Mouse (Mus musculus) kidney, adult 2 months (tissue): Measurements from ENCODE around the gene Tmtc1. TPM values are rescaled to one million over a fixed set of nuclear protein-coding genes. Genes with fewer than 3 reads are reported as not detected.

Source experiments
- DNase-seq: peaks from one replicate; pipeline ENCODE4 v3.0.0; 2021
- H3K27ac ChIP-seq: fragments of 200-500 bp; 2 replicates; pipeline ENCODE4 v1.5.1; 2012; ENCODE audit warnings: low read depth, low read length, control low read depth, inconsistent platforms; ENCODE audit not compliant: insufficient read depth
- H3K27me3 ChIP-seq: fragments of 200-500 bp; replicated peaks from 2 replicates; pipeline ENCODE4 v1.6.1; 2012; ENCODE audit warnings: mild to moderate bottlenecking, moderate library complexity, low read length, inconsistent platforms; ENCODE audit not compliant: control insufficient read depth, insufficient read depth
- H3K36me3 ChIP-seq: fragments of 200-500 bp; 2 replicates; pipeline ENCODE4 v1.6.1; 2012; ENCODE audit warnings: mild to moderate bottlenecking, moderate library complexity, low read length, inconsistent platforms; ENCODE audit not compliant: control insufficient read depth, insufficient read depth
- H3K4me1 ChIP-seq: fragments of 200-500 bp; 2 replicates; pipeline ENCODE4 v1.6.1; 2011; ENCODE audit warnings: low read length; ENCODE audit not compliant: control insufficient read depth, insufficient read depth
- H3K4me3 ChIP-seq: fragments of 200-500 bp; 2 replicates; pipeline ENCODE4 v1.5.1; 2011; ENCODE audit warnings: mild to moderate bottlenecking, low read depth, low read length, control low read depth; ENCODE audit not compliant: insufficient read depth
- CTCF ChIP-seq: fragments of 200-500 bp; conservative IDR thresholded peaks from 2 replicates; pipeline ENCODE4 v1.5.1; 2011; ENCODE audit warnings: low read depth, mild to moderate bottlenecking, control low read depth, low read length, moderate library complexity, mixed read lengths; ENCODE audit not compliant: insufficient read depth, insufficient read length
- POLR2A ChIP-seq: fragments of 200-500 bp; IDR thresholded peaks from one replicate; pipeline ENCODE4 v1.6.1; 2011; ENCODE audit warnings: low read depth, low read length, control low read depth
- WGBS: fragments of 180-500 bp; shearing (Covaris S2); methylation state at CpG from one replicate; pipeline ENCODE4 v1.1.7; 2018; 5-methylcytosine and 5-hydroxymethylcytosine counted together
- polyA plus RNA-seq: library from polyadenylated mRNA; depleted of rRNA; stranded (reverse); fragments of >200 nt; gene quantifications from 2 replicates; pipeline ENCODE4 v1.2.3, GENCODE M21; 2012

Tmtc1 gene
- polyA plus RNA-seq, 1 experiment: 11.0 TPM

DNA sequence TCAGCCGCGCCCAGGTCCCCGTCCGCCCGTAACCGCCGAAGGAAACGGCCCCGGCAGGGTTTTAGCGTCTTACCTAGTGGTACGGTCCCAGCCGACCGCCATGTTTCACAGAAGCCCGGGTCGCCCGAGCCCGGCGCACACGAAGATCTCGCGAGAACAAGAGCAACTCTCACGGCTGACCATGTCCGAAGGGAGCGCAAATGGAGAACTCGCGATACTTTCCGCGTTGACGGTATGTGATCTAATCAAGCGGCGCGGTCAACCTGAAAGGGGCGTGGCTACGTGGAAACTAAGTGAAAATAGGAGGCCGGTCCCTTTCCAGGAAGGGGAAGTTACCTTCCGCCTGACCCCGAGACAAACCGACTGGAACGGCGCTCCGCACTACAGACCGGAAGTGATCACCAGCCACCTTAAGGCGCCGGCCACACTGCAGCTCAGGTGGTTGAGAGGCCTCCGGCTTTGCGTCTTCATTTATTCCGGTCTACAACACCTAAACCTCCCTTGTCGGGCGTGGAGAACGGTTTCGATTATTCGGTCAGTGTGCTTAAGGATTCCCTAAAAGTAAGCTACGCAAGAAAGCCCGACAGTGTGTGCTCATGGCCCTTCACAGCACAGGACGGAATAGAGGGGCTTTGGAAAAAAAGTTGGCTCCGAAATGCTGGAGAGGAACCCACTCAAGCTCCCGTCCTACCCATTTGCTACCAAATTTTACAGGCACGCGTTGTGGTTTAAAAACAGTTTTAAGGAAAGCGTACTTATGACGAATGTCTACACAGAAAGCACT, 232.1 kb downstream of the Tmtc1 start, which contains the start of gene Ergic2:
Gene Ergic2 (minus strand): TSS at position 478 of the 784 bp plus-strand sequence.
- 0 out of 2 replicates have a peak, but pooled peaks cover 2% of the 10 kb centered on the region for H3K36me3 ChIP-seq
- peak within 1 kb of the TSS; percentile 88 for H3K27ac ChIP-seq
- TF ChIP-seq CTCF (no peak), POLR2A (peak; percentile 50)
- peak within 1 kb of the TSS; percentile 93 for H3K4me3 ChIP-seq
- H3K4me1 ChIP-seq: peaks cover 3% of the 10 kb centered on the region
- DNase-seq: peak; percentile 100
- H3K27me3 ChIP-seq: no peaks in the 10 kb centered on the region
- WGBS: under 1% methylated on average over 61 of the region's 61 CpGs

GRCm38 (mm10) chr6:148211391-148211876, 232.8 kb downstream of the Tmtc1 start:
- no peaks in the 10 kb centered on the region for H3K27me3 ChIP-seq
- peak overlapping the region; percentile 93 for H3K4me3 ChIP-seq
- WGBS: under 1% methylated on average over 51 of the region's 51 CpGs
- peaks cover 3% of the 10 kb centered on the region for H3K4me1 ChIP-seq
- H3K36me3 ChIP-seq: no peaks in the 10 kb centered on the region
- H3K27ac ChIP-seq: no peak overlapping the region; the same call in 1 of the 2 replicates
- no peak for DNase-seq
- TF ChIP-seq POLR2A (no peak), CTCF (no peak)

GRCm38 (mm10) chr6:148207522-148207921, 236.7 kb downstream of the Tmtc1 start:
- WGBS: 55% methylated on average over 1 of the region's 1 CpGs
- no peak overlapping the region for H3K27ac ChIP-seq
- no peaks in the 10 kb centered on the region for H3K27me3 ChIP-seq
- TF ChIP-seq CTCF (no peak), POLR2A (no peak)
- peaks cover 4% of the 10 kb centered on the region for H3K36me3 ChIP-seq
- H3K4me3 ChIP-seq: no peak overlapping the region
- no peak for DNase-seq
- no peaks in the 10 kb centered on the region; the same call in none of the 2 replicates for H3K4me1 ChIP-seq

DNA sequence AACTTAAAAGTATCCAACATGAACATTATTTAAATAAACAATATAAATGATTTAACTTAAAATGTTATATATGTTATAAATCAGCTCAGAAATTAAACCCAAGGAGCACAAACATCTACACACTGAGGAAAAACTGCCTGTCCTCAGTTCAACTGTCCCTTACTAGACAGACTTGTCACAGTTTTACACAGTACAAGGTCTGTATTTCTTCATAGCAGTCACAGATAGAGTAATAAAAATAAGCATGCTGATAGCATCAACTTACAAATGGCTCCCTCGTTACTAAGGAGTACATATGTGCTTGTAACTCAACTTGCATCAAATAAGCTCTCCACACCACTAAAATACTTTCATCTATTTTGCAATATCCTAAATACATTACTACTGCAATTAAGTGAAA, 239.1 kb downstream of the Tmtc1 start:
- 67% methylated on average over 1 of the region's 1 CpGs for WGBS
- TF ChIP-seq POLR2A: no peak
- no peak for TF ChIP-seq CTCF
- H3K4me1 ChIP-seq: no peaks in the 10 kb centered on the region
- peaks cover 7% of the 10 kb centered on the region for H3K36me3 ChIP-seq
- no peaks in the 10 kb centered on the region for H3K27me3 ChIP-seq
- H3K27ac ChIP-seq: no peak overlapping the region
- no peak overlapping the region for H3K4me3 ChIP-seq
- DNase-seq: no peak

DNA sequence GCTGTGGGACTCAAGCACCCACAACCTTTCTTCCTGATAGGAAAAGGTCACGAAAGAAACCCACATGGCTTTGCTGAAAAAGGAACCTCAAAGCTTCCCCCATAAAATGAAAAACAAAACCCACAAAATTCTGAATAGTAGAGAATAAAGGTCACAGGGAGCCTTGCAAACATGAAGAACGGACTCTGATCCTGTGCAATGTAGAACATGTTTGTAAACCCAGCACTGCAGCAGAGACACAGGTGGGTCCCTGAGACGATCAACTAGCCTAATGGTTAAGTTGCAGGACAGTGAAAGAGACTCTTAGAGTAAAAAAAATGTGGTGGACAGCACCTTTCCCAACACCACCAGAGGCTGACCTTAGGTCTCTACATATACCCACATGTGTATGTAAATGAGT, 244.5 kb downstream of the Tmtc1 start:
- Histone ChIP-seq H3K4me1 (peaks cover 5% of the 10 kb centered on the region; the same call in 1 of the 2 replicates), H3K27me3 (no peaks in the 10 kb centered on the region), H3K4me3 (no peak overlapping the region), H3K27ac (peak overlapping the region; percentile 59), H3K36me3 (peaks cover 14% of the 10 kb centered on the region)
- no peak for TF ChIP-seq POLR2A
- TF ChIP-seq CTCF: no peak
- no peak for DNase-seq
- 64% methylated on average over 3 of the region's 3 CpGs for WGBS

GRCm38 (mm10) chr6:148199177-148199576, 245.0 kb downstream of the Tmtc1 start:
- 37% methylated on average over 2 of the region's 2 CpGs for WGBS
- no peak for TF ChIP-seq CTCF
- no peak for TF ChIP-seq POLR2A
- peak; percentile 20 for DNase-seq
- H3K27ac ChIP-seq: no peak overlapping the region
- no peaks in the 10 kb centered on the region for H3K27me3 ChIP-seq
- peaks cover 8% of the 10 kb centered on the region; the same call in 1 of the 2 replicates for H3K4me1 ChIP-seq
- no peak overlapping the region for H3K4me3 ChIP-seq
- H3K36me3 ChIP-seq: peaks cover 14% of the 10 kb centered on the region

DNA sequence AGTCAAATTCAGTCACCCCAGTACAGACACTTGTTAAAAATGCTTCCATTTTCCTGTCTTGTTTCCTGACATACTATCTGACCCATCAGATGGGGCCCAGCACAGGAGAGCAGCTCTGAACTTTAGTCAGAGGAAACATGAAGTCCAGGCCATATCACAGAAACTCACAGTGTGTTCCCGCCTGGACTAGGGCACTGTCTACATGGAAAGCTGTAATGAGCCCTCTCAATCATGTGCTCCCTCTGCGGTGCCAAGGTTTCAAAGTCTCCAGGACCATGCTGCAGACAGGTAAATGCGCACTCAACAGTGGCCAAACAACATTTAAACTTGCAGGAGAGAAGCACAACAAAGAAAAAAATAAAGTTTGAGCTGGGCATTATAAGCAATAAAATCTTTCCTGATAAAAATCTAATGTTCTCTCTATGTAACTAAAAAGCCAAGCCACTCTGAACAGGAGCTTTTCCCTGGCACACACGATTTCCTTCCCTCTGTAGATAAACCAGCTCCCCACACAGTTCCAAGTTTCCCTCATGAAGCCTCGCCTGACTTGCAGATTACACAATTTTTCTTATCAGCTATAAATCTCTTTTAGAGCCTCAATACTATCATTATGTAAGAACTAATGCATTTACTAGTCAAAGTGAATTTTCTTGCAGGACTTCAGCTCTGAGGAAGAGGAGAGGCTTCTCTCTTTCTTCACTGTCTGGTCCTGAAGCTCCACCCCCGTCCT, 250.1 kb downstream of the Tmtc1 start:
- peak; percentile 85 for DNase-seq
- WGBS: 54% methylated on average over 6 of the region's 6 CpGs
- TF ChIP-seq POLR2A: no peak
- TF ChIP-seq CTCF: no peak
- Histone ChIP-seq H3K4me1 (peaks cover 4% of the 10 kb centered on the region; the same call in 1 of the 2 replicates), H3K36me3 (peaks cover 8% of the 10 kb centered on the region; the same call in 1 of the 2 replicates), H3K4me3 (no peak overlapping the region), H3K27ac (peak overlapping the region; percentile 76), H3K27me3 (no peaks in the 10 kb centered on the region)
